Mouse (Mus musculus): ENCODE measurements around the gene Gm10600. TPM values are rescaled to one million over a fixed set of nuclear protein-coding genes. Genes with fewer than 3 reads are reported as not detected.
"Not testable (repeated sequence)": the region's sequence is repeated elsewhere in the genome, so short reads cannot be mapped to it uniquely, and the experiment has no call there.

Gene Gm10600
- polyA plus RNA-seq (2015; fragmentation: Nextera tagmentation; extraction: Ambion mirVana), result not detected in 2 replicates

DNA sequence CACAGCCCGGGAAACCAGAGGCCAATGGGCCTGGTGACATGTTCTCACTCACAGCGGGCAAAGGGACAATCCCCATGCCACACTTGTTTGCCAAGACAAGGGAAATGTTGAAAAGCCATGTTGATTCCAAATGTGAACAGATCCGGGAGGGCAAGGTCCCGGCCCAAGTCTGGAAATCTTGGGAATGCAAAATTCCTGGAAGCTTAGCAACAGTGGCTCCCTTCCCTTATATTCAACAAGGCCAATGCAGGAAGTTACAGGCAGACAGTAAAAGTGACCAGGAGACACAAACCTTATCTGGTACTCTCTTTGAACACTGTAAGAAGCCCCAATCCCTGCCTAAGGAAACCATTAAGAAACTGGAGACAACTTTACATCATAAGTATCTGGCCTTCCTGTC, at the start of gene Gm10600:
Gene Gm10600, plus strand, starts transcription at position 301 of the 400 bp plus-strand sequence.
- H3K9ac ChIP-seq; H3K4me1 ChIP-seq (replicated peaks); ATAC-seq (ENCODE audit: low read depth); H3K27me3 ChIP-seq; H3K4me3 ChIP-seq; H3K4me2 ChIP-seq; H3K27ac ChIP-seq (replicated peaks); H3K9me3 ChIP-seq; H3K36me3 ChIP-seq: not testable (repeated sequence)
- WGBS, result no CpG with 5 or more reads among the region's 4 CpGs

DNA sequence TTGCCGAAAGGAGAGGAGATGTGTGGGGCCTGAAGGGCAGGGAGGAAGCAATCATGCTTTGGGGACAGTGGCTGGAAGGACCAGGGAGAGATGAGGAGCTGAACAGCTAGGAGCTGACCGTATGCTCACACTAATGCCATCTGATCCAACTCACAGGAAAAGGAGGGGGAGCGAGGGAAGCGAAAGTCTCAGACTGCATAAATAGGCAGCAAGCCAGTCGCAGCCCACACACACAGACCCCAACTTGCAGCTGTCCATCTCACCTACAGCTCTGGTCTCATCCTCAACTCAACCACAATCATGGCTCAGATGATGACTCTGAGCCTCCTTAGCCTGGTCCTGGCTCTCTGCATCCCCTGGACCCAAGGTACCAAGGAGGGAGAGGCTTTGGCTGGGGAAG, 15.0 kb downstream of the Gm10600 start, which contains the start of gene Ccl21b:
Gene Ccl21b, plus strand, starts transcription at position 301 of the 400 bp plus-strand sequence.
- no CpG with 5 or more reads among the region's 5 CpGs for WGBS

More for the DNA sequence above, 15.0 kb downstream of the Gm10600 start, which contains the start of gene Ccl21b:
- not testable (repeated sequence) for H3K27ac ChIP-seq (replicated peaks); H3K4me3 ChIP-seq; H3K36me3 ChIP-seq; H3K9me3 ChIP-seq; H3K27me3 ChIP-seq; H3K9ac ChIP-seq; ATAC-seq (ENCODE audit: low read depth); H3K4me2 ChIP-seq; H3K4me1 ChIP-seq (replicated peaks)

Other genes with a start within 250 kb of the Gm10600 start
- gene Gm21093, start 205.9 kb upstream of the Gm10600 start, polyA plus RNA-seq (2015; fragmentation: Nextera tagmentation; extraction: Ambion mirVana), result not detected in 2 replicates
- not detected in 2 replicates for gene Gm3893, start 149.4 kb upstream of the Gm10600 start, polyA plus RNA-seq (2015; fragmentation: Nextera tagmentation; extraction: Ambion mirVana)
- gene Gm13304, start 125.8 kb upstream of the Gm10600 start, polyA plus RNA-seq (2015; fragmentation: Nextera tagmentation; extraction: Ambion mirVana), result not detected in 2 replicates
- gene Gm13306, start 87.2 kb upstream of the Gm10600 start, polyA plus RNA-seq (2015; fragmentation: Nextera tagmentation; extraction: Ambion mirVana), result 0.92 TPM in 1 of 2 replicates, not detected in the other
- gene Gm13305, start 72.0 kb upstream of the Gm10600 start, polyA plus RNA-seq (2015; fragmentation: Nextera tagmentation; extraction: Ambion mirVana), result not detected in 2 replicates
- gene Ccl21b, start 15.1 kb downstream of the Gm10600 start, polyA plus RNA-seq (2015; fragmentation: Nextera tagmentation; extraction: Ambion mirVana), result not detected in 2 replicates
- gene Gm21953, start 53.6 kb downstream of the Gm10600 start, polyA plus RNA-seq (2015; fragmentation: Nextera tagmentation; extraction: Ambion mirVana), result not detected in 2 replicates
- not detected in 2 replicates for gene Fam205a3, start 77.7 kb downstream of the Gm10600 start, polyA plus RNA-seq (2015; fragmentation: Nextera tagmentation; extraction: Ambion mirVana)
- not detected in 2 replicates for gene Gm21586, start 198.7 kb downstream of the Gm10600 start, polyA plus RNA-seq (2015; fragmentation: Nextera tagmentation; extraction: Ambion mirVana)
- 0.18 TPM in 1 of 2 replicates, not detected in the other for gene Gm2163, start 226.1 kb downstream of the Gm10600 start, polyA plus RNA-seq (2015; fragmentation: Nextera tagmentation; extraction: Ambion mirVana)

Measured in neural tube, embryonic 13.5 days (tissue).